Mouse (Mus musculus) gastrocnemius, postnatal 14 days (tissue): ENCODE data around the gene Olfr1152. TPM values are rescaled to one million over a fixed set of nuclear protein-coding genes. Genes with fewer than 3 reads are reported as not detected.

Experiments used
- DNase-seq: peaks from one replicate; pipeline ENCODE4 v3.0.0; 2021; ENCODE audit warnings: mixed read lengths
- intact Hi-C: fragments of 180-260 bp; cut with DNase I; formaldehyde crosslinking; loops from one replicate; pipeline ENCODE4 v1.15.1; 2025; ENCODE audit warnings: low total_unique reads
- long read RNA-seq, 2 experiments: library from polyadenylated mRNA; stranded (forward); transcript quantifications; one replicate each; pipeline ENCODE4 v2.0.0; 2021
- total RNA-seq, 2 experiments: library from RNA; stranded (reverse); gene quantifications; 2 replicates each; pipeline ENCODE4 v1.2.3; 2021

Olfr1152 gene
- not detected for total RNA-seq
- long read RNA-seq, experiment 1: 0 reads
- long read RNA-seq, experiment 2: 0 reads

DNA sequence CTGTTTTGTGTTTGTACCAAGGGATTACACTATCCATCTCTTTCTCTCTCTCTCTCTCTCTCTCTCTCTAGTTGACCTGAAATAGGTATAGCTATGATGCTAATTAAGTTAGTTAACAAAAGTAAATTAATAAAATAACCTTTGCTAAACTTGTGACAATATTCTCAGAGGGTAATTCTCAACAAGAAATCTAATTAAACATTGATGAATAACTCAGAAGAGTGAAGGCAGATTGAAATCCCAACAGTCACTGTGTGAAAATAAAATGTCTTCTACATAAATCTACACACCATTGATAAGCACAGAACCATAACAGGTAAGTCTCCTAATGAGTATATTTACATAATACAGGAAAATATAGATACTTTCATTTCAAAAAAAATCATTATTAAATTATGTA is at the start of gene Olfr1152:
Olfr1152 (plus strand) TSS at position 301 of the 400 bp plus-strand sequence.
- intact Hi-C loops: no loop called here
- no peak for DNase-seq

DNA sequence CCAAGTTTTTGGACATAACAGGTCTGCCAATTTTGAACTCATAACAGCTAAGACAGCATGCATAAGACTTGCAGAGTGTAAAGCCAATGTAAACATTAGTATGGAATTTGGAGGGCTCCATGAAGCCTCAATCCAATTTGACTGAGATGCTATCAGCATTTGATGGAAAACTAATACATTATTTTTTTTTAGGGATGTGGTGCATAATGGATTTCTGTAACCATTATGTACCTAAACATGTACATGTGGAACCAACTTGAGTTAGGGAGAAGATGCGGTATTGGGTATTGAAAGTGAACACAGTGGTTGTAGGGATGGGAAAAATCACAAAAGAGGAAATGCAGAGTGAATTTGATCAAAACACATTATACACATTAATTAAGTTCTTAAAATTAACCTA is 36.1 kb upstream of the Olfr1152 start, which contains the start of gene Olfr1148:
Olfr1148 (plus strand) TSS at position 301 of the 400 bp plus-strand sequence.
- intact Hi-C loops: no loop called here
- DNase-seq: no peak

DNA sequence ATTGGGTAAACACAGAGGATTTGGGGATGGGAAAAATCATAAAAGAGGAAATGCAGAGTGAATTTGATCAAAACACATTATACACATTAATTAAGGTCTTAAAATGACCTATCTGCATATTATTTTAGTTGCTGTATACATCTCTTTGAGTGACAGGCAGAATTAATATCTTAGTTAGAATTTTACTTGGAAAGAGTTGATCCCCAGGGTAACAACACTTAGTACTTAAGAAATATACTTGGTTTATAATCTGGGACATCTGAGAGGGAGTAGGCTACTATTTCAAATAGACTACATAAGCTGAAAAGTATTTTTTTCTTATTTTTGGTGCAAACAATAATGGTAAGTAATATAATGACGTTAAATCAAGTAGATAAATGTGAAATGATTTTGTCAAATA is 22.6 kb upstream of the Olfr1152 start, which contains the start of gene Olfr1150-ps1:
Olfr1150-ps1 (plus strand) TSS at position 301 of the 400 bp plus-strand sequence.
- no peak for DNase-seq

DNA sequence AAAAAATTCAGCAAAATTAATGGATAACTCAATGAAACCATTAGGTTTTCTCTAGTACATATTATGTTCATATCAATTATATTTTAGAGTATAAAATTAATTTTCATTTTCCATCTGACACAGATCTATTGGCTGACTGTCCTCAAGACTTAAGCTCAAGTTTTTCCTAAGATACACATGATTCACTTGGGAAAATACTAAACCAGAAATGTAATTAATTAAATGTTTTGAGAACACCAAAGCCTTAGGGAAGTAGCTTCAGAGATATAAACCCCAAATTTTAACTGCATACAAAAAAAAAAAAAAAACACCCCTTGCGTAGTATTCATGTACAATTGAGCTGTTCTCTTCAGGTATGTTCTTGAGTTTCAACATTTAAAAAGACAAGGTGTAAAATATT is 10.7 kb upstream of the Olfr1152 start, which contains the start of gene Olfr1151:
Olfr1151 (plus strand) TSS at position 301 of the 400 bp plus-strand sequence.
- intact Hi-C loops: no loop called here

More for the DNA sequence above, 22.6 kb upstream of the Olfr1152 start, which contains the start of gene Olfr1150-ps1:
- intact Hi-C loops: no loop called here

DNA sequence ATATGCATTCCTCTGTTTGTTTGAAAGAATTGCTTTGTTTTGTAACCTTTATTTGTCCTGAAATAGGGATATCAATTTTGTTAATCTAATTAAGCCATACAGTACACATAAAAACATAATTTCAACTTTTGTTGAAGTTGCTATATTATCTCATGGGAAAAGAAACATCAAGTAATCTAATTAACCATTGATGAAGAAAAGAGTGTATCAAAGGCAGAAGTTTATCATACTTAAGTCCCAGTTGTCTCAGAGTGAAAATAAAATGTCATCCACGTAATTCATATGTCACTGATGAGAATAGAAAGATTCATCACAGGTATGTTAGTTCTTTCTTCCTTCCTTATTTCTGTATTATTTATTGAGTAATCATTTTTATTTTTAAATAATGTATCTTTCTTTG is 28.4 kb downstream of the Olfr1152 start, which contains the start of gene Olfr1153:
Olfr1153 (plus strand) TSS at position 301 of the 400 bp plus-strand sequence.
- intact Hi-C loops: no loop called here

More for the DNA sequence above, 10.7 kb upstream of the Olfr1152 start, which contains the start of gene Olfr1151:
- DNase-seq: no peak

DNA sequence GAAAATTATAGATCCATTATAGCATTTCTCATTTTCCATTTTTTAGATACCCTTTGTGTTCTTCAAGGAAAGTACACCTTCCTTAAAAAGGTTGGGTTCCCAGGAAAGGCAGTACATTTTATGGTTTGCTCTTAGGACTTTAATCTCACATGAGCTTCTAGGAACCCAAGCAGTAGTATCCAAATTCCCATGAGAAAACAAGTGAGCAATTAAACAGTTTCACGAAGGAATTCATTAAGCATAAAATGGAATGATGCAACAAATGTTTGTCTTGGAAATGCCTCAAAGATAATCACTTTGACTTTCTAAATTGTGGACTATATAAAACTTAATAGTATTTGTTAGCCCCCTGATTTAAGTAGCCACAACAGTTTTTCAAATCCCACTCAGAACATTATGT is 38.8 kb downstream of the Olfr1152 start, which contains the start of gene Olfr1154:
Olfr1154 (minus strand) TSS at position 101 of the 400 bp plus-strand sequence.
- DNase-seq: no peak
- intact Hi-C loops: no loop called here

More for the DNA sequence above, 28.4 kb downstream of the Olfr1152 start, which contains the start of gene Olfr1153:
- DNase-seq: no peak

Other genes with a start within 250 kb of the Olfr1152 start
- gene Olfr1131, start 239.4 kb upstream of the Olfr1152 start, total RNA-seq: not detected
- gene Olfr1132, start 229.0 kb upstream of the Olfr1152 start, total RNA-seq: not detected
- gene Olfr1133, start 219.1 kb upstream of the Olfr1152 start, total RNA-seq: not detected
- not detected for gene Olfr1134, start 208.0 kb upstream of the Olfr1152 start, total RNA-seq
- gene Olfr1135, start 192.8 kb upstream of the Olfr1152 start, total RNA-seq: not detected
- not detected for gene Olfr1136, start 172.5 kb upstream of the Olfr1152 start, total RNA-seq
- not detected for gene Olfr1137, start 153.3 kb upstream of the Olfr1152 start, total RNA-seq
- not detected for gene Olfr1138, start 126.5 kb upstream of the Olfr1152 start, total RNA-seq
- not detected for gene Olfr1140, start 122.7 kb upstream of the Olfr1152 start, total RNA-seq
- gene Olfr1141, start 112.5 kb upstream of the Olfr1152 start, total RNA-seq: not detected
- not detected for gene Olfr152, start 87.0 kb upstream of the Olfr1152 start, total RNA-seq
- gene Olfr1143, start 65.9 kb upstream of the Olfr1152 start, total RNA-seq: not detected
- not detected for gene Olfr1145, start 56.7 kb upstream of the Olfr1152 start, total RNA-seq
- gene Olfr1148, start 36.0 kb upstream of the Olfr1152 start, total RNA-seq: not detected
- gene Olfr1150-ps1, start 22.5 kb upstream of the Olfr1152 start, total RNA-seq: not detected
- not detected for gene Olfr1151, start 10.6 kb upstream of the Olfr1152 start, total RNA-seq
- gene Olfr1153, start 28.5 kb downstream of the Olfr1152 start, total RNA-seq: not detected
- gene Olfr1154, start 38.7 kb downstream of the Olfr1152 start, total RNA-seq: not detected
- gene Olfr1155, start 78.6 kb downstream of the Olfr1152 start, total RNA-seq: not detected
- not detected for gene Olfr1156, start 86.6 kb downstream of the Olfr1152 start, total RNA-seq
- gene Olfr1157, start 101.8 kb downstream of the Olfr1152 start, total RNA-seq: not detected
- gene Olfr74, start 108.2 kb downstream of the Olfr1152 start, total RNA-seq: not detected
- not detected for gene Olfr1158, start 123.6 kb downstream of the Olfr1152 start, total RNA-seq
- gene Olfr1160, start 141.8 kb downstream of the Olfr1152 start, total RNA-seq: not detected
- gene Olfr1161, start 156.3 kb downstream of the Olfr1152 start, total RNA-seq: not detected
- not detected for gene Olfr73, start 171.2 kb downstream of the Olfr1152 start, total RNA-seq
- not detected for gene Olfr1162, start 184.6 kb downstream of the Olfr1152 start, total RNA-seq
- not detected for gene Olfr1163, start 205.3 kb downstream of the Olfr1152 start, total RNA-seq
- not detected for gene Olfr1164, start 227.5 kb downstream of the Olfr1152 start, total RNA-seq